In genomic region chr12:61522148-61522828, GRCm38 (mm10) we compare ENCODE assay signal across 9 mouse cellular contexts. TPM values are rescaled to one million over a fixed set of nuclear protein-coding genes. Genes with fewer than 3 reads are reported as not detected.
A peak's percentile ranks its signal among the peaks of the same experiment; 100 is the strongest.
DNase-seq lines count a peak whose midpoint lies in the region; ATAC-seq and TF ChIP-seq lines count a peak whose summit lies in the region.
"Had no signal": no experiment of that assay in that cellular context is flagged by ENCODE, and none has a peak within 500 bp of the region (broad histone marks: within the 10 kb centered on the region; RNA-seq: fewer than 3 reads in every experiment).

No protein-coding gene starts in this region.

- TF ChIP-seq CTCF in heart, adult 2 months (IDR thresholded peaks at IDR 0.05): no peak

- ATAC-seq in heart, embryonic 12.5 days (ENCODE audit: insufficient number of reproducible peaks, low FRiP score): 0 out of 2 replicates have a peak, but pooled peaks have one; percentile 2
- peak; percentile 38 for ATAC-seq in hindbrain, embryonic 16.5 days
- ATAC-seq in midbrain, embryonic 15.5 days (replicated peaks): peak; percentile 50

- TF ChIP-seq POLR2A in heart, adult 2 months (IDR thresholded peaks at IDR 0.05; ENCODE audit: insufficient read depth, low read depth, low read length): no peak

- no peak for TF ChIP-seq EP300 in heart, adult 2 months (IDR thresholded peaks at IDR 0.05; ENCODE audit: insufficient read depth, low read depth, low read length)

- H3K4me3 ChIP-seq in heart, embryonic 12.5 days: peak overlapping the region; percentile 70
- H3K4me3 ChIP-seq in heart, adult 2 months: no peak overlapping the region
- H3K4me3 ChIP-seq in hindbrain, embryonic 16.5 days (ENCODE audit: low read length): peak overlapping the region; percentile 85
- H3K4me3 ChIP-seq in midbrain, embryonic 15.5 days: peak overlapping the region; percentile 69

- intact Hi-C loops in heart, adult 2 months (cut with DNase I): no loop called here

- H3K27ac ChIP-seq in heart, embryonic 12.5 days (ENCODE audit: poor library complexity, severe bottlenecking): no peak overlapping the region
- no peak overlapping the region for H3K27ac ChIP-seq in heart, adult 2 months
- H3K27ac ChIP-seq in hindbrain, embryonic 16.5 days (ENCODE audit: low read depth, low read length): peak overlapping the region; percentile 94
- H3K27ac ChIP-seq in midbrain, embryonic 15.5 days: peak overlapping the region; percentile 94

- 5% methylated on average over 6 of the region's 6 CpGs for WGBS in heart, embryonic 12.5 days
- 3% methylated on average over 6 of the region's 6 CpGs for WGBS in heart, adult 2 months
- under 1% methylated on average over 6 of the region's 6 CpGs for WGBS in hindbrain, embryonic 16.5 days
- whole genome bisulfite sequencing in midbrain, embryonic 15.5 days: 3% methylated on average over 6 of the region's 6 CpGs

- no peaks in the 10 kb centered on the region for H3K36me3 ChIP-seq in heart, embryonic 12.5 days
- no peaks in the 10 kb centered on the region for H3K36me3 ChIP-seq in heart, adult 2 months (ENCODE audit: control insufficient read depth, insufficient read depth, low read length)
- no peaks in the 10 kb centered on the region for H3K36me3 ChIP-seq in hindbrain, embryonic 16.5 days (ENCODE audit: control insufficient read depth, insufficient read depth, low read length)
- no peaks in the 10 kb centered on the region for H3K36me3 ChIP-seq in midbrain, embryonic 15.5 days (replicated peaks)

- no peaks in the 10 kb centered on the region for H3K79me2 ChIP-seq in heart, adult 2 months (replicated peaks; ENCODE audit: control insufficient read depth, insufficient read depth, low read length)

- H3K4me1 ChIP-seq in heart, embryonic 12.5 days (replicated peaks): peaks cover 20% of the 10 kb centered on the region
- H3K4me1 ChIP-seq in heart, adult 2 months (ENCODE audit: control insufficient read depth, insufficient read depth, low read length): no peaks in the 10 kb centered on the region
- no peaks in the 10 kb centered on the region; the same call in none of the 2 replicates for H3K4me1 ChIP-seq in hindbrain, embryonic 16.5 days (ENCODE audit: control insufficient read depth, insufficient read depth, low read depth, low read length)
- peaks cover 16% of the 10 kb centered on the region for H3K4me1 ChIP-seq in midbrain, embryonic 15.5 days

- H3K9ac ChIP-seq in heart, embryonic 12.5 days: peak overlapping the region; percentile 69; the same call in 1 of the 2 replicates
- H3K9ac ChIP-seq in heart, adult 2 months (ENCODE audit: low read depth, low read length): no peak overlapping the region
- H3K9ac ChIP-seq in hindbrain, embryonic 16.5 days (ENCODE audit: low read depth, low read length): peak overlapping the region; percentile 90
- peak overlapping the region; percentile 84; the same call in 1 of the 2 replicates for H3K9ac ChIP-seq in midbrain, embryonic 15.5 days

- peaks cover 51% of the 10 kb centered on the region for H3K27me3 ChIP-seq in heart, embryonic 12.5 days (replicated peaks)
- H3K27me3 ChIP-seq in heart, adult 2 months (ENCODE audit: control insufficient read depth, insufficient read depth, low read length): peaks cover 7% of the 10 kb centered on the region
- H3K27me3 ChIP-seq in hindbrain, embryonic 16.5 days (replicated peaks; ENCODE audit: control insufficient read depth, insufficient read depth, low read length): no peaks in the 10 kb centered on the region
- no peaks in the 10 kb centered on the region for H3K27me3 ChIP-seq in midbrain, embryonic 15.5 days (replicated peaks)
- H3K27me3 ChIP-seq: CH12.LX had no signal

- no peaks in the 10 kb centered on the region for H3K9me3 ChIP-seq in heart, embryonic 12.5 days (replicated peaks)
- H3K9me3 ChIP-seq in hindbrain, embryonic 16.5 days (ENCODE audit: control insufficient read depth, low read length): no peaks in the 10 kb centered on the region
- no peaks in the 10 kb centered on the region for H3K9me3 ChIP-seq in midbrain, embryonic 15.5 days

- no peak for DNase-seq in heart, adult 2 months
- DNase-seq in brain, adult 2 months (ENCODE audit: low read depth, low spot score): peak; percentile 77
- no peak for DNase-seq in thymus, postnatal 25 days
- no peak for DNase-seq in thymus, postnatal 36 days
- DNase-seq in urinary bladder, postnatal 36 days (ENCODE audit: low spot score in 2 of 2): no peak

- H3K4me2 ChIP-seq in heart, embryonic 12.5 days: peak overlapping the region; percentile 98
- peak overlapping the region; percentile 73 for H3K4me2 ChIP-seq in hindbrain, embryonic 16.5 days (ENCODE audit: low read length)
- peak overlapping the region; percentile 60 for H3K4me2 ChIP-seq in midbrain, embryonic 15.5 days

RNA-seq across cellular contexts. Expression of gene Lrfn5, which starts 0.7 kb away (rescaled TPM):
- 0.22 and 0.38 TPM in 2 replicates for polyA plus RNA-seq in heart, embryonic 12.5 days (2016; fragmentation: Nextera tagmentation; extraction: Ambion mirVana)
- not detected for total RNA-seq in heart, adult 2 months (2021)
- not detected in 2 replicates for polyA plus RNA-seq in heart, adult 2 months (2012; rRNA removed)
- 79.0 and 81.8 TPM in 2 replicates for polyA plus RNA-seq in hindbrain, embryonic 16.5 days (2015; fragmentation: Nextera tagmentation; extraction: Ambion mirVana)
- 67.1 and 81.4 TPM in 2 replicates for polyA plus RNA-seq in midbrain, embryonic 15.5 days (2015; fragmentation: Nextera tagmentation; extraction: Ambion mirVana)
- total RNA-seq: CH12.LX had no signal

Comparison
In these comparisons a context has a peak if more than half of its experiments do, and no peak if none do; other contexts are left out.
1. H3K27ac ChIP-seq: peak in hindbrain, embryonic 16.5 days (single experiment) and midbrain, embryonic 15.5 days (single experiment); none in heart, embryonic 12.5 days (single experiment) and heart, adult 2 months (single experiment).
2. RNA of gene Lrfn5, which starts 0.7 kb away (polyA plus RNA-seq): 79.0 to 81.8 TPM in hindbrain, embryonic 16.5 days and 67.1 to 81.4 TPM in midbrain, embryonic 15.5 days; 0.22 to 0.38 TPM in heart, embryonic 12.5 days and not detected in heart, adult 2 months; every median in the first group is over 10 times any median in the second.
3. Peak in every context shown above with its lines, with median percentiles within 50 percentile points of each other: ATAC-seq and H3K4me2 ChIP-seq.